In genomic region chr5:9160831-9161455, GRCm38 (mm10) we compare ENCODE assay signal across 8 mouse cellular contexts. TPM values are rescaled to one million over a fixed set of nuclear protein-coding genes. Genes with fewer than 3 reads are reported as not detected.
DNase-seq lines count a peak whose midpoint lies in the region; ATAC-seq and TF ChIP-seq lines count a peak whose summit lies in the region.

No protein-coding gene starts in this region.

- TF ChIP-seq POLR2A in cortical plate, adult 2 months (IDR thresholded peaks at IDR 0.05; ENCODE audit: extremely low read depth, insufficient read depth, low read length): no peak

- peaks cover 72% of the 10 kb centered on the region for H3K4me1 ChIP-seq in E14TG2a.4 (replicated peaks; ENCODE audit: low read depth, low read length)
- peaks cover 4% of the 10 kb centered on the region for H3K4me1 ChIP-seq in cortical plate, adult 2 months (ENCODE audit: control insufficient read depth, insufficient read depth, low read length)
- H3K4me1 ChIP-seq in heart, embryonic 10.5 days: peaks cover 16% of the 10 kb centered on the region; the same call in 1 of the 2 replicates
- H3K4me1 ChIP-seq in neural tube, embryonic 14.5 days (ENCODE audit: control insufficient read depth, insufficient read depth, low read length): peaks cover 14% of the 10 kb centered on the region; the same call in 1 of the 2 replicates

- peaks cover 25% of the 10 kb centered on the region for H3K36me3 ChIP-seq in E14TG2a.4 (ENCODE audit: insufficient read depth, low read length)
- no peaks in the 10 kb centered on the region for H3K36me3 ChIP-seq in heart, embryonic 10.5 days
- H3K36me3 ChIP-seq in neural tube, embryonic 14.5 days (ENCODE audit: control insufficient read depth, insufficient read depth, low read length): no peaks in the 10 kb centered on the region

- WGBS in heart, embryonic 10.5 days: 1% methylated on average over 55 of the region's 55 CpGs
- under 1% methylated on average over 48 of the region's 55 CpGs for WGBS in neural tube, embryonic 14.5 days

- peak overlapping the region; percentile 53 for H3K4me2 ChIP-seq in neural tube, embryonic 14.5 days (ENCODE audit: low read depth, low read length)

- peak; percentile 75 for ATAC-seq in neural tube, embryonic 14.5 days (ENCODE audit: low read depth)

- no peaks in the 10 kb centered on the region for H3K27me3 ChIP-seq in E14TG2a.4 (ENCODE audit: insufficient read depth, low read length)
- H3K27me3 ChIP-seq in heart, embryonic 10.5 days (ENCODE audit: insufficient read depth, poor library complexity, severe bottlenecking): no peaks in the 10 kb centered on the region
- H3K27me3 ChIP-seq in neural tube, embryonic 14.5 days (ENCODE audit: control insufficient read depth, insufficient read depth, low read length): no peaks in the 10 kb centered on the region

- no peak for TF ChIP-seq CTCF in E14TG2a.4 (conservative IDR thresholded peaks at IDR 0.05; ENCODE audit: low read length)
- TF ChIP-seq CTCF in cortical plate, adult 2 months (IDR thresholded peaks at IDR 0.05; ENCODE audit: extremely low read depth, insufficient read depth, low read length): no peak

- H3K9me3 ChIP-seq in E14TG2a.4 (ENCODE audit: low read length): no peaks in the 10 kb centered on the region
- H3K9me3 ChIP-seq in heart, embryonic 10.5 days: no peaks in the 10 kb centered on the region
- H3K9me3 ChIP-seq in neural tube, embryonic 14.5 days (ENCODE audit: control insufficient read depth, low read length): no peaks in the 10 kb centered on the region

- DNase-seq in cerebellum, adult 9-10 months: peak; percentile 59
- no peak for DNase-seq in cerebellum, adult 11 months
- DNase-seq in heart, embryonic 10.5 days (ENCODE audit: low spot score): peak; percentile 78
- peak; percentile 33 for DNase-seq in kidney, adult 9 months
- DNase-seq in lung, adult 18-20 months: peak; percentile 30 to 43

- H3K27ac ChIP-seq in cortical plate, adult 2 months (ENCODE audit: insufficient read depth, low read length): peak overlapping the region; percentile 82
- peak overlapping the region; percentile 99 for H3K27ac ChIP-seq in heart, embryonic 10.5 days
- peak overlapping the region; percentile 99 for H3K27ac ChIP-seq in neural tube, embryonic 14.5 days (ENCODE audit: low read depth, low read length)

- H3K4me3 ChIP-seq in E14TG2a.4 (replicated peaks; ENCODE audit: low read length): peak overlapping the region; percentile 89
- H3K4me3 ChIP-seq in cortical plate, adult 2 months (ENCODE audit: insufficient read depth, low read length): peak overlapping the region; percentile 71
- peak overlapping the region; percentile 95 for H3K4me3 ChIP-seq in heart, embryonic 10.5 days
- H3K4me3 ChIP-seq in neural tube, embryonic 14.5 days (ENCODE audit: low read depth, low read length): peak overlapping the region; percentile 90

- peak overlapping the region; percentile 93 for H3K9ac ChIP-seq in neural tube, embryonic 14.5 days (replicated peaks; ENCODE audit: low read depth, low read length)

RNA-seq across cellular contexts. Expression of gene Dmtf1, which starts 0.6 kb away (rescaled TPM):
- polyA plus RNA-seq in cortical plate, adult 2 months (2012; rRNA removed): 63.4 and 67.7 TPM in 2 replicates
- 37.1 and 45.0 TPM in 2 replicates for polyA plus RNA-seq in heart, embryonic 10.5 days (2016; fragmentation: Nextera tagmentation; extraction: Ambion mirVana)
- 68.6 and 77.9 TPM in 2 replicates for polyA plus RNA-seq in neural tube, embryonic 14.5 days (2014; fragmentation: Nextera tagmentation; extraction: Ambion mirVana)
